Mouse (Mus musculus) adrenal gland, postnatal 14 days (tissue): ENCODE data around the gene Phox2b. TPM values are rescaled to one million over a fixed set of nuclear protein-coding genes. Genes with fewer than 3 reads are reported as not detected.

Experiments used
- DNase-seq: peaks from one replicate; pipeline ENCODE4 v3.0.0; 2021; ENCODE audit warnings: mixed read lengths
- microRNA-seq, 2 experiments: library from miRNA; unstranded; fragments of <30 nt; microRNA quantifications; one replicate each; pipeline ENCODE4 v1.2.0; 2021
- total RNA-seq: library from RNA; stranded (reverse); gene quantifications from 2 replicates; pipeline ENCODE4 v1.2.3, GENCODE M21; 2021

Phox2b gene
- total RNA-seq, 1 experiment from 2014 or later, result 15.9 TPM

- DNase-seq, result no peak
These were observed 7.3 kb downstream of the Phox2b start for GRCm38 (mm10) chr5:67091766-67092165.

- DNase-seq, result no peak
These were observed 8.2 kb downstream of the Phox2b start for GRCm38 (mm10) chr5:67090856-67091255.

DNA sequence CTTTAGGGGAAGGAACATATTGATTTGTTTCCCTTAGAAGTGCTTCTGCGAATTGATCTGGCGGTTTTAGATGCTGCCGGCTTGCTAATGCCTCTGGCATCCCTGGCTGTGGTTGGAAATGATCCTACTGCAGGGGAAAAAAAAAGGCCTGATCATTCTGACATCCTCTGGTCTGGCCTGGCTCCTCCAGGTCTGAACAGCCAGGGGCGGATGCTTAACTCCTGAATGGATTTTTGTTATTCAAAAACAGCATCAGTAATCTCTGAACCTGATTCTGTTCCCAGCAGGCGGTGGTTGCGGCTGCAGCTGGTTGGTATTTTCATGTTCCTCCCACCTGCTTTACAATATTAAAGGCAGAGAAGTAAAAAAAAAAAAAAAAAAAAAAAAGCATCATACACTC is 16.0 kb downstream of the Phox2b start:
- no peak for DNase-seq

GRCm38 (mm10) chr5:67063596-67063995 is 35.5 kb downstream of the Phox2b start:
- DNase-seq, result no peak

DNA sequence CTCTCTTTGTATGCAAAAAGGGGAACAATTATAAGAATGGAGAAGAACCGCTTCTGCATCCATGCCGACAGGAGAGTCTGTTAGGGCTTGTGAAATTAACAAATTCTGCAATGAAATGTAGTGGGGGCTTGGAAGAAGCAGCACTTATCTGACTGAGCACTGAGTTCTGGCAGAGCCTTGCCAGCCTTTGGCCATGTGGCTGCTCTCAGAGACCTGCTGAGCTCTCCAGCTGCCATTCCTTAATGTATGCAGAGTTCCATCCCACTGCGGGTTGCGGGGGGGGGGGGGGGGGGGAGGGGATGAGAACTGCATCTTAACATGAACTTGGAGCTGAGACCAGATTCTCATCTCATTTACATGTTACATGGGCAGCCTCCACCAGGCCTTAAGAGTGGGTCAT is 38.6 kb downstream of the Phox2b start:
- DNase-seq, result no peak

DNA sequence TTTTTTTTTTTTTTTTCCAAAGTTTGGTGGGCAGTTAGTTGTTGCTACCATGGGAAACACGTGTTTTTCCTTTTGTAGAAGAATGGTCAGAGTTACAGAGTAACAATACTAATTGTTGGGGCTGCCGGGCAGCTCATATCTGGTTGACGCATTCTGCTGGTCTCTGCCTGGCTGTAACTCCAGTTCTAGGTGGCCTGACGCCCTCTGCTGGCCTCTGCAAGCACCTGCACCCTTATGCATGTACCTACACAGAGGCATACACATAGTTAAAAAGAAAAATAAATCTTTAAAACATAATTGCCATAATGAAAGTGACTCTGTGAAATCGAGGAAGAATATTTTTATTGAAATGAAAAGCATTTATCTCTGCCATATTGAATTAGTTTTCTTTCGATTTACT is 41.3 kb downstream of the Phox2b start:
- no peak for DNase-seq

DNA sequence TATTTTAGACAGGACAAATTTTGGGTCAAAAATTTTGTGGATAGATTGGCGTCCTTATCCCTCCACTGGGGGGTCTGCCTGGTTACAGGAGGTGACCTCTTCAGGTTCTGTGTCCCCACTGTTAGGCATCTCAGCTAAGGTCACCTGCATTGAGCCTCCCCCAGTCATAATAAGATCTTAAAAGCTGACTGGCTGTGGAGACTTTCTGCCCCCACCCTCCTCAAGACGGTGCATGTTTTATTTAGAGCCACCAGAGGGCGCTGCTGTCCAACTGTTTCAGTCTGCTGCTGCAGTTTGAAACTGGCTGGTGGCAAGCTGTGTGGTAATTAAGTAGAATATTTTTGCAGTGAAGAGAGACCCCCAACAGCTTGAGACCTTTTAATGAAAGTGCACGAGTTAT is 51.1 kb downstream of the Phox2b start:
- peak; percentile 52 for DNase-seq

Small RNA genes lying within 50 kb of the gene (microRNA-seq; reads per million reads assigned to microRNA genes)
- gene Gm23841, result 0 reads per million in 2 experiments

Other genes starting within 250 kb of the Phox2b start
- gene Tmem33, start 161.3 kb upstream of the Phox2b start, total RNA-seq, result 82.9 and 90.7 TPM in 2 replicates
- gene Slc30a9, start 207.7 kb upstream of the Phox2b start, total RNA-seq, result 120 and 127 TPM in 2 replicates